Mouse (Mus musculus): ENCODE measurements at regions not wholly inside any gene's neighbourhood (a gene's known extent, or its start where the extent isn't known, plus 50 kb on each side); places are given as distances from the start of the nearest gene placed in this dataset.

DNA sequence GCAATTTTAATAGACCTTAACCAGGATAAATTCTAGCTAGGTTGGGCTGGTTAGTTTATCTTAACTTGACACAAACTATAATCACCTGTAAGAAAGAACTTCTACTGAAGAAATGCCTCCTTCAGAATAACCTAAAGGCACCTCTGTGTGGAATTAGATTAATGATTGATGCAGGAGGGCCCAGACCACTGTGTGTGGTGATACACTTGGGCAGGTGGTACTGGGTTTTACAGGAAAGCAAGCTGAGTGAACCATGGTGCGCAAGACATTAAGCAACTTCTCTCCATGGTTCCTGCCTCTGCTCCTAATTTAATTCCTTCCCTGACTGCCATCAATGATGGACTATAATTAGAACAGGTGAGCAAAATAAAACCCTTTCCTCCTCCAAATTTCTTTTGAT, 77.9 kb upstream of the Mdga2 start:
- Histone ChIP-seq H3K4me3 (replicated peaks) (no peak overlapping the region), H3K36me3 (replicated peaks) (no peaks in the 10 kb centered on the region), H3K4me1 (no peaks in the 10 kb centered on the region), H3K4me2 (no peak overlapping the region), H3K27ac (no peak overlapping the region), H3K9ac (no peak overlapping the region), H3K9me3 (no peaks in the 10 kb centered on the region), H3K27me3 (no peaks in the 10 kb centered on the region)
- WGBS = 97% methylated on average over 1 of the region's 1 CpGs
- ATAC-seq (ENCODE audit: low FRiP score) = no peak

- Histone ChIP-seq H3K9ac (no peak overlapping the region), H3K27ac (no peak overlapping the region), H3K36me3 (replicated peaks) (no peaks in the 10 kb centered on the region), H3K9me3 (no peaks in the 10 kb centered on the region), H3K4me1 (no peaks in the 10 kb centered on the region), H3K4me3 (replicated peaks) (no peak overlapping the region), H3K4me2 (no peak overlapping the region), H3K27me3 (no peaks in the 10 kb centered on the region)
- no peak for ATAC-seq (ENCODE audit: low FRiP score)
- 89% methylated on average over 2 of the region's 2 CpGs for WGBS
Observed at GRCm38 (mm10) chr12:67290054-67290453, 67.7 kb upstream of the Mdga2 start.

GRCm38 (mm10) chr12:67272863-67273262, 50.5 kb upstream of the Mdga2 start:
- H3K27ac ChIP-seq = no peak overlapping the region
- no peaks in the 10 kb centered on the region for H3K27me3 ChIP-seq
- no peaks in the 10 kb centered on the region for H3K9me3 ChIP-seq
- H3K4me3 ChIP-seq (replicated peaks) = no peak overlapping the region
- peak; percentile 30; the same call in 1 of the 2 replicates for ATAC-seq (ENCODE audit: low FRiP score)
- no peak overlapping the region for H3K4me2 ChIP-seq
- H3K36me3 ChIP-seq (replicated peaks) = no peaks in the 10 kb centered on the region
- H3K9ac ChIP-seq = no peak overlapping the region
- H3K4me1 ChIP-seq = 0 out of 2 replicates have a peak, but pooled peaks cover 3% of the 10 kb centered on the region

- Histone ChIP-seq H3K36me3 (replicated peaks) (no peaks in the 10 kb centered on the region), H3K9me3 (no peaks in the 10 kb centered on the region), H3K27ac (no peak overlapping the region), H3K9ac (no peak overlapping the region), H3K4me2 (no peak overlapping the region), H3K4me3 (replicated peaks) (no peak overlapping the region), H3K4me1 (0 out of 2 replicates have a peak, but pooled peaks cover 3% of the 10 kb centered on the region), H3K27me3 (no peaks in the 10 kb centered on the region)
- 0 out of 2 replicates have a peak, but pooled peaks have one; percentile 44 for ATAC-seq (ENCODE audit: low FRiP score)
- 48% methylated on average over 1 of the region's 1 CpGs for WGBS
Observed at GRCm38 (mm10) chr12:67272329-67272728, 50.0 kb upstream of the Mdga2 start.

Data from forebrain, embryonic 12.5 days (tissue).